Mouse (Mus musculus) forebrain, embryonic 13.5 days (tissue): ENCODE data around the gene Sstr3. TPM values are rescaled to one million over a fixed set of nuclear protein-coding genes. Genes with fewer than 3 reads are reported as not detected.

Experiments used
- ATAC-seq: fragments of 200-750 bp; cut with Nextera tagmentation; 2 replicates; pipeline ENCODE4 v1.8.0; 2017
- H3K27ac ChIP-seq: fragments of 300-500 bp; sonication (generic); 2 replicates; pipeline ENCODE4 v1.5.1; 2015; ENCODE audit warnings: inconsistent platforms, mild to moderate bottlenecking, moderate library complexity
- H3K27me3 ChIP-seq: fragments of 300-500 bp; sonication (generic); 2 replicates; pipeline ENCODE4 v1.6.1; 2015; ENCODE audit warnings: mild to moderate bottlenecking, inconsistent platforms
- H3K36me3 ChIP-seq: fragments of 300-500 bp; sonication (generic); 2 replicates; pipeline ENCODE4 v1.6.1; 2015; ENCODE audit warnings: mild to moderate bottlenecking, inconsistent platforms; ENCODE audit not compliant: poor library complexity, severe bottlenecking
- H3K4me1 ChIP-seq: fragments of 300-500 bp; sonication (generic); 2 replicates; pipeline ENCODE4 v1.6.1; 2015; ENCODE audit warnings: inconsistent platforms
- H3K4me2 ChIP-seq: fragments of 300-500 bp; sonication (generic); 2 replicates; pipeline ENCODE4 v1.6.1; 2015; ENCODE audit warnings: inconsistent platforms, mild to moderate bottlenecking, moderate library complexity
- H3K4me3 ChIP-seq: fragments of 300-500 bp; sonication (generic); 2 replicates; pipeline ENCODE4 v1.5.1; 2015; ENCODE audit warnings: mild to moderate bottlenecking, inconsistent platforms
- H3K9ac ChIP-seq: fragments of 300-500 bp; sonication (generic); 2 replicates; pipeline ENCODE4 v1.6.1; 2015; ENCODE audit warnings: mild to moderate bottlenecking, inconsistent platforms
- H3K9me3 ChIP-seq: fragments of 300-500 bp; sonication (generic); replicated peaks from 2 replicates; pipeline ENCODE4 v1.6.1; 2016; ENCODE audit warnings: inconsistent platforms
- WGBS: fragments of 180-500 bp; shearing (Covaris S2); methylation state at CpG from one replicate; pipeline ENCODE4 v1.1.7; 2015; 5-methylcytosine and 5-hydroxymethylcytosine counted together
- polyA plus RNA-seq: library from polyadenylated mRNA; unstranded; fragments of >200 nt; fragmentation: Nextera tagmentation; extraction: Ambion mirVana; gene quantifications from 2 replicates; pipeline ENCODE4 v1.2.1, GENCODE M21; 2015

Sstr3 gene
- polyA plus RNA-seq, 1 experiment from 2014 or later = 1.4 TPM

DNA sequence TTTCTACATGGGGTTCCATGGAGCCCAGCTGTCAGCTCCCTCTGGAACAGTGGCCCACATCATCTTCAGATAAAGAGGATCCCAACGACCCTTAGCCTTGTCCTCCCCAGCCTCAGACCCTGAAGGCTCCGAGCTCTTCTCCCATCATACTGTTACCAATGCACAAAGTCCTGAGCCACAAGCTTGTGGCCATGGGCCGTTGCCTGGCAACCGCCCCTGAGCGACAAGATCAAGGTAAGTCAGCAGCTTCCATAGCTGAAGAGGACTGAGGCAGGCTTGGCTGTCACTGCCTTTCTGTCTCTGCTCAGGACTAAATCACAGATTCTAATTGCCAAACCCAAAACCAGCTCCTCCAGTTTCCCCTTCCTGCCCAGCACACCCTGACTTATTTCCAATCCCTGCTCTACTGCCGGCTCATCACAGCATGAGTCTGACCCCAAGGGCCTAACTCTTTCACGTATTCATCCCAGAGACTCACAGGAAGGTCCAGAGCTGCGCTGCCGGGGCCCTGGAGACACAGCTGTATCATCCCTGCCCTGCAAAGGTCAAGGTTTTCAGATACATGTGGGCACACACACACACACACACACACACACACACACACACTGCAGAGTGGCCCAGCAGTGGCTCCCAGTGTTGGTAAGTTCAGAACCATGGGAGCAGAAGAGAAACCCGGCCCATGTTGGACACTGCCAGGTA is 8.6 kb downstream of the Sstr3 start:
- no peaks in the 10 kb centered on the region for H3K36me3 ChIP-seq
- no peaks in the 10 kb centered on the region for H3K27me3 ChIP-seq
- no peak overlapping the region; the same call in 1 of the 2 replicates for H3K9ac ChIP-seq
- H3K9me3 ChIP-seq = no peaks in the 10 kb centered on the region
- peaks cover 10% of the 10 kb centered on the region for H3K4me1 ChIP-seq
- H3K4me3 ChIP-seq = no peak overlapping the region
- H3K4me2 ChIP-seq = no peak overlapping the region
- H3K27ac ChIP-seq = no peak overlapping the region
- 47% methylated on average over 10 of the region's 10 CpGs for WGBS
- ATAC-seq = no peak

DNA sequence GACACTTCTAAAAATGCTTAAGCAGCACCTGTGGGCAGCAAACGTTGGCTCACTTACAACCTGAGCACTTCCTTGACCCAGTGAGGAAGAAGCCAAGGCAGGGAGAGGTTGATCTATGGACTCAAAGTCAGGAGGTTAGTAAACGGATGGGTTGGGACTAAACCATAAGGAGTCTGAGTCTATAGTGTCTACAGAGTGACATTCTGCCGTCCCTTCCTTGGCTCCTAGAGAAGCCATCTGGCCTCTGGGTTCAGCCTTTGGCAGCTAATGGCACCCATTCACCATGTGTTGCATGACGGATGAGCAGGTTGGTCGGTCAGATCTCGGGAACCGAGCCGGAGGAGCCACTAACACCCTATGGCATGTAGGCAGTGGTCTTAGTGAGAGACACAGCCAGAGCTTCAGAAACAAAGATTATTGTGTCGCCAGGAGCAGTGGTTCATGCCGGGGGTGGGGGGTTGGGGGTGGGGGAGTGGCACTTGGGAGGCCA is 11.1 kb downstream of the Sstr3 start:
- Histone ChIP-seq H3K27me3 (no peaks in the 10 kb centered on the region), H3K36me3 (no peaks in the 10 kb centered on the region), H3K9ac (0 out of 2 replicates have a peak overlapping the region, but pooled peaks have one; percentile 3), H3K4me3 (no peak overlapping the region), H3K4me1 (peaks cover 32% of the 10 kb centered on the region), H3K27ac (no peak overlapping the region), H3K9me3 (no peaks in the 10 kb centered on the region), H3K4me2 (no peak overlapping the region)
- 83% methylated on average over 10 of the region's 10 CpGs for WGBS
- ATAC-seq = no peak

DNA sequence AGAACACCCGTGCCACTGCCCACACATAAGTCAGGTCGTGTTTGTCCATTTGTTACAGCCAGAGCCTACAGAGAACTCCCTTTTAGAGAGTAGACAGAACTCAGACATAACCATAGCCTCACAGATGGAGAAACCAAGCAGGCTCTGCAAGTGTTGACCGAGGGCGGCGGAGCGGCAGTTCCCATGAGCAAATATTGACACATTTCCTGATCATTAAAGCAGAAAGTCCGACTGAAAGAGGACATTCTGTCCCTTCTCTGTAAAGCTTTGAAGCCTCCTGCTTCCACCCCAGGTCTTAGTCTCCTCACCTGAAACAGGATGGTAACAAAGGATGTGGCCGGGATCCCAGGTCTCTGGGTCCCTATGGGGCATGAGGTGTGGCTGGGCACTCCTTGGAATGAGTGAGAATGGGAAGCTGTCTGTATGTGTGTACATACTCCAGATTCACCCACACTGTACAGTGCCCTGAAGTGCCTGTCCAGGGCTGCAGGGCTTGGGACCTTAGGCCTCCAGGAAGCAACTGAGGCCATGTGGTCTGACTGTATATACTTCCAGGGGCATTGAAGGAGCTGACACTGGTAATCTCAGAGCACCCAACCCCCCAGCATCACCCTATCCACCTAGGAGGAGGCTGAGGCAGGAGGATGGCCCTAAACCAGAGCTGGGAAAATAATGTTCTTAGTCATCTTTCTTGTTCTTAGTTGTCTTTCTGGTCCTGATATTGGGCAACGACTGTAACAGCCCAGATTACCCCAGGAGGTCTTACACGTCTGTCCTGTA is 11.7 kb downstream of the Sstr3 start:
- no peak overlapping the region for H3K27ac ChIP-seq
- no peaks in the 10 kb centered on the region for H3K36me3 ChIP-seq
- H3K4me2 ChIP-seq = no peak overlapping the region
- H3K27me3 ChIP-seq = no peaks in the 10 kb centered on the region
- H3K9ac ChIP-seq = 0 out of 2 replicates have a peak overlapping the region, but pooled peaks have one; percentile 3
- WGBS = 78% methylated on average over 10 of the region's 10 CpGs
- no peak for ATAC-seq
- H3K9me3 ChIP-seq = no peaks in the 10 kb centered on the region
- no peak overlapping the region for H3K4me3 ChIP-seq
- peaks cover 32% of the 10 kb centered on the region for H3K4me1 ChIP-seq

DNA sequence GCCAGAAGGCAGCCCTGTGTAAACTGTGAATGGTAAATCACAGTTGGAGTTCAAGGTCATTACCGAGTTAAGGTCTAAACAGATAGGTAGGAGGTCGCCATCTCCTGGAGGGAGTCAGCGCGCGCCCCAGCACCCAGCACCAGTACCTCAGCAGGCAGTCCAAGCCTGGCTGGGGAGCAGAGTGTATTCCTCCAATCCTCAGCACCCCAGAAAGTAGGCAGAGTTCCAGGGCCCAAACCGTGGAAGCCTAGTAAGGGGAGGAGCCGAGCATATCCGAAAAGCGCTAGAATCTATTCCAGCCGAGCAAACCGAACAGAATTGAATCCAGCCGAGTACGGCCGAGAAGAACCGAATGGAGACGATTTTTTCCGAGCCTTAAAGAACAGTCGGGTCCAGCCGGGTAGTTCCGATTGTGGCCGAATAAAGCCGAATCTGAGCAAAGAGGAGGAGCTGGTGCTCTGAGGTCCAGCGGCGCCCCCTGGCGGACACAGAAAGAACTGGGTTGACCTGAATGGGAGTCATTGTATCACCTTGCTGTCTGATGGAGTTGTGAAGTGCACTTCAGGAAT is 12.5 kb downstream of the Sstr3 start:
- under 1% methylated on average over 25 of the region's 25 CpGs for WGBS
- Histone ChIP-seq H3K4me2 (peak overlapping the region; percentile 60), H3K9me3 (no peaks in the 10 kb centered on the region), H3K36me3 (no peaks in the 10 kb centered on the region), H3K27ac (peak overlapping the region; percentile 46; the same call in 1 of the 2 replicates), H3K27me3 (no peaks in the 10 kb centered on the region), H3K4me1 (peaks cover 32% of the 10 kb centered on the region), H3K4me3 (peak overlapping the region; percentile 31), H3K9ac (peak overlapping the region; percentile 66)
- ATAC-seq = peak; percentile 84

DNA sequence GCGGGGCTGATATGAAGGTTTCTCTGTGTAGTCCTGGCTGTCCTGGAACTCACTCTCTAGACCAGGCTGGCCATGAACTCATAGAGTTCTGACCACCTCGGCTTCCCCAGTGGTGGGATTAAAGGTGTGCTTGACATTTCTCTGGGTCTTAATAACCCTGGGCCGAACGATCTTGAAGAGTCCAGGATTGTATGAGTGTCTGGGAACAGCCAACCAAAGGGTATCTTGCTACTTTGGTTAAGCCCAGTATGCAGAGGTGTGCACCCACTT is 13.1 kb downstream of the Sstr3 start:
- Histone ChIP-seq H3K9me3 (no peaks in the 10 kb centered on the region), H3K4me1 (peaks cover 32% of the 10 kb centered on the region), H3K9ac (peak overlapping the region; percentile 66), H3K36me3 (no peaks in the 10 kb centered on the region), H3K4me2 (peak overlapping the region; percentile 60), H3K27me3 (no peaks in the 10 kb centered on the region), H3K27ac (no peak overlapping the region), H3K4me3 (no peak overlapping the region)
- WGBS = 73% methylated on average over 4 of the region's 4 CpGs
- ATAC-seq = peak; percentile 1; the same call in 1 of the 2 replicates

DNA sequence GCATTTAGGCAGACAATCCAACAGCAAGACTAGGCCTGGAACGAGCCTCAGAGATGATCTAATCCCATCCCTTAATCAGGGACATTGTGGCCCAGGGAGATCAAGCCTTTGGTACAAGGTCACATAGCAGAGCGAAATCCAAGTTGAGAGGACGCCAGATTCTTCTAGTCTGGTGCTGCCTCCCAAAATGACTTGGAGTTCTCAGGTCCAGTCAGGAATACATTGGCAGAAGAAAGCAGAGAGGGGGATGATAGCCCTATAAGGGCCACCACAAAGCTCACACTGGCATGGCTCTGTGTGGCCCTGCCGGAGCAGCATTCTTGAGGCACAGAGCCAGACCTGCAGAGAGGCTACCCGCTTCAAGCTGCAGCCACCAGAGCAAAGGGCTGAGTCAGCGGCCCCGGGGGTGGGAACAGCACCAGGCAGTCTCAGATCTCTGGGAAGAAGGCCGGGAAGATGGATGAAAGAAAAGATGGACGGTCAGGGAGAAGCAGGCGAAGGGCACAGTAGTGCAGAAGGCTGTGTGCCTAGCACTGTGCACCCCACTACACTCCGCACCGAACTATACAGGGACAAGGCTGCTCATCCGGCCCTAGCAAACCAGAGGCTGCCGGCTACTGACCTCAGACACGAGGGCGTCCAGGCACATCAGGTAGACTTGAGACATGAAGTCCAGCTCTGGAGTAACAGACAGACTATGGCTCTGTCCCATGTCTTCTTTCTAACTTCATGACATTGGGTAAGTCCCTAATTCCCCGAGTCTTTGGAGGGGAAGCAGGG is 13.6 kb downstream of the Sstr3 start, which contains the start of gene C1qtnf6:
C1qtnf6 (minus strand) TSS at position 746 of the 780 bp plus-strand sequence.
- 72% methylated on average over 17 of the region's 17 CpGs for WGBS
- H3K4me3 ChIP-seq = peak within 1 kb of the TSS; percentile 31
- H3K4me2 ChIP-seq = peak within 1 kb of the TSS; percentile 60
- no peaks in the 10 kb centered on the region for H3K9me3 ChIP-seq
- no peaks in the 10 kb centered on the region for H3K27me3 ChIP-seq
- ATAC-seq = no peak
- H3K9ac ChIP-seq = peak within 1 kb of the TSS; percentile 66
- no peaks in the 10 kb centered on the region for H3K36me3 ChIP-seq
- H3K27ac ChIP-seq = peak within 1 kb of the TSS; percentile 46; the same call in 1 of the 2 replicates
- H3K4me1 ChIP-seq = peaks cover 32% of the 10 kb centered on the region

DNA sequence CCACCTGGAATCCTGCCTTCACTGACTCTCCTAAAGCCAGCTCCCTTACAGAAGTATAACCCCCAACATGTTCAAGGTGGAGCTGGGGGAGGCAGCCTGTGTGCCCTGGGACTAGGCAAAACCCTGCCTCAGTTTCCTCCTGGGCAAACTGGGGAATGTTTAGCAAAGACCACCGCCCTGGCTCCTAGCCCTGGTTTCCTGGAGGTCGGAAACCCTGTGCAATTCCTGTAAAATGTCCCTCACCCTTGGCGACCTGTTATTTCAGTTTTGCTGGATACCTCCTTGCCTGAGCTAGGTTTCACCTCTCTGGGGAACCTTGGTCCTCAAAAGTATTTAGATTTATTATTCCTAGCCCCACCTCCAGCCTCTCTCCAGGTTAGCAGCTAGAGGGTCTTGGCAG is 14.3 kb downstream of the Sstr3 start:
- no peaks in the 10 kb centered on the region for H3K36me3 ChIP-seq
- H3K4me3 ChIP-seq = no peak overlapping the region
- no peak for ATAC-seq
- H3K4me2 ChIP-seq = peak overlapping the region; percentile 60; the same call in 1 of the 2 replicates
- no peak overlapping the region for H3K27ac ChIP-seq
- 73% methylated on average over 3 of the region's 3 CpGs for WGBS
- peaks cover 32% of the 10 kb centered on the region for H3K4me1 ChIP-seq
- 0 out of 2 replicates have a peak overlapping the region, but pooled peaks have one; percentile 66 for H3K9ac ChIP-seq
- no peaks in the 10 kb centered on the region for H3K27me3 ChIP-seq
- H3K9me3 ChIP-seq = no peaks in the 10 kb centered on the region

DNA sequence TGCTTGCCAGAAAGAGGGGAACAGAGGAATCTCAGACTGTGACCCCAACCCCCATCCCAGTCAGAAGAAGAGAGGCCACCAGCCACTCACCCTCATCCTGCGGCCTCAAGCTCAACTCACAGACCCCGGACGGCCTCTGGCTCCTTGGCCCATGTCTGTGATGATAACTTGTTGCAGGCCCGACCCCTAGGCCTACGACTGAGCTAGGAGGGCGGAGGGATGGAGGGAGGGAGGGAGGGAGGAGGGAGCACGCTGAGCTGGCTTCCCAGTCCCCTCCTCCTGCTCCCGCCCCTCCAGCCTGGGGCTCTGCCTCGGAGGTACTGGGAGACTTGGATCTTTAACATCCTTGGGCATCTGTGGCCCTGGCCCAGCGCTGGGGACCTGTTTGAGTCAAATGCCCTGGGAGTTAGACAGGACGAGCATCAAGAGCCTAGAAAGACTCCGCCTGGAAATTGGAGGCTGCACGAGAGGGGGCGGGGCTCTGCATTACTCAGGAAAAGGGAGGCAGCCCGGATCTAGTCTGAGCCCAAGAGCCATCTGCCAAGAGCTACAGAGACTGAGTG is 15.0 kb downstream of the Sstr3 start:
- ATAC-seq = peak; percentile 57
- H3K4me2 ChIP-seq = peak overlapping the region; percentile 60
- H3K4me1 ChIP-seq = peaks cover 32% of the 10 kb centered on the region
- no peak overlapping the region for H3K27ac ChIP-seq
- 2% methylated on average over 11 of the region's 15 CpGs for WGBS
- H3K9ac ChIP-seq = peak overlapping the region; percentile 66
- H3K9me3 ChIP-seq = no peaks in the 10 kb centered on the region
- H3K4me3 ChIP-seq = peak overlapping the region; percentile 33
- no peaks in the 10 kb centered on the region for H3K36me3 ChIP-seq
- no peaks in the 10 kb centered on the region for H3K27me3 ChIP-seq

DNA sequence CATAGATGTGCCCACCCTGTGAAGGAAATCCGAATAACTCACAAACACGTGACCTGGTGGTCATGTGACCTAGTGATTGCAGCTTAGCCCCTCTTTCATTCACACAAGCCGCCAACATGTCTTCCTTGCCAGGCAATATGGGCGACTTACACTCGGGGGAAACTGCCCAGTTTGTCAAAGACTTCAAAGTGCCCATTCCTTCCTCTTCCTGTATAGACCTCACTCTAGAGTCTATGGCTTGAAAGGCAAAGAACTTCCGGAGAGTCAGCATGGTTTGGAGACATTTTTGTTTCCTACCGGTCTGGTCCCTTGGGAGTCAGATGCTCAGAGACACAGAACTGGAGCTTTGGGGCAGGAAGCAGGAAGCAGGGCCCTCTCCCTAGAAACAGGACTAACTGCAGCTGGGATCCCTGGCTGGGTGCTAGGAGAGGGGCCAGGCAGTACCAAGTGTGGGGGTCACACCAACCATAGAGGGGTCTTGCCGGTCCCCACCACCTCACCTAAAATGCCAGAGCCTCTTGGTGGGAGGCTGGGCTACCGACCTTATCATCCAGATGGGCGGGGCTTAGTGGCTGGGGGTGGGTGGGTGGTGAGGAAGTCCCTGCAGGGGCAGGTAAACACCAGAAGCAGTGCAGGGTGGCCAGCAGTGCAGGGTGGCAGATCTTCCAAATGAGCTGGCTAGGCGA is 15.6 kb downstream of the Sstr3 start:
- 53% methylated on average over 11 of the region's 11 CpGs for whole genome bisulfite sequencing
- Histone ChIP-seq H3K4me3 (peak overlapping the region; percentile 33), H3K36me3 (no peaks in the 10 kb centered on the region), H3K9ac (peak overlapping the region; percentile 66), H3K4me1 (peaks cover 32% of the 10 kb centered on the region), H3K27ac (no peak overlapping the region), H3K27me3 (no peaks in the 10 kb centered on the region), H3K9me3 (no peaks in the 10 kb centered on the region), H3K4me2 (peak overlapping the region; percentile 60)
- ATAC-seq = no peak

DNA sequence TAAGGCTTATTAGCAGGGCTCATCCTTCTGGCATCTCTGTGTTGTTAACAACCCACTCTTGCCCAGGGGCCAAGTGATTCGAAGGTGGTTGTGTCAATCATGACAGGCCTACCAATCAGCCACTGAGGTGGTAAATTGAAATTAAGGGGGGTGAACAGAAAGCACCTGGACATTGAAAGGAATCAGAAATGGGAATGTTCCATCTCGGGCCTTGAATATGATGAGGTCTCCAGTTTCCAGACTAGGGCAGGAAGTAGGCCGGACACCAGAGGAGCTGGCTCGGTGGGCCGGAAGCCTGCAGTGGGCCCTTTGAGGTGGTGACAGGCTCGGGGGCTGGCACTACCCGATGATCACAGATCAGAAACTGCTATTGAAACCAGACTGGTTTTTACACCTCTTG is 16.5 kb downstream of the Sstr3 start:
- H3K4me2 ChIP-seq = no peak overlapping the region

DNA sequence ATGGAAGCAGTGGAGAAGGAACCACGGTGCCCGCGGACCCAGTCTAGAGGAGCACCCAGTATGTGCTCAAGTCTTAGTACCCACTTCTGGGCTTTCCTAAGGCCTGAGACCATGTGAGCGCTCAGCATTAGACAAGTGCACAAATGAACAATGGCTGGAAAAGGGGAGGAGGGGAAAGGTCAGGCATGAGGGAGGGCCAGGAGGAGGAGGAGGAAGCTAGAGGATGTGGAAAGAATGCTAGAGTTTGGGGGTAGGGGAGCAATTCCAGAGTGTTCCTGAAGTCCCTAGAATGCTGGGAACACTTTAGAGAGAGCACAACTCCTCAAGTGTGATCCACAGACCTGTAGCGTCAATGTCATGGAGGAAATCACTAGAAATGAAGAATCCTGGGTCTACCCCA is 20.3 kb downstream of the Sstr3 start:
- ATAC-seq = no peak
- Histone ChIP-seq H3K4me3 (no peak overlapping the region), H3K4me1 (peaks cover 6% of the 10 kb centered on the region), H3K27me3 (no peaks in the 10 kb centered on the region), H3K4me2 (no peak overlapping the region), H3K9ac (no peak overlapping the region), H3K36me3 (no peaks in the 10 kb centered on the region), H3K9me3 (no peaks in the 10 kb centered on the region), H3K27ac (no peak overlapping the region)
- WGBS = 83% methylated on average over 5 of the region's 5 CpGs

More for the DNA sequence above, 16.5 kb downstream of the Sstr3 start:
- H3K36me3 ChIP-seq = no peaks in the 10 kb centered on the region
- H3K4me1 ChIP-seq = peaks cover 32% of the 10 kb centered on the region
- no peak overlapping the region for H3K27ac ChIP-seq
- no peak overlapping the region for H3K9ac ChIP-seq
- 86% methylated on average over 7 of the region's 7 CpGs for WGBS
- no peaks in the 10 kb centered on the region for H3K27me3 ChIP-seq
- no peak overlapping the region for H3K4me3 ChIP-seq
- no peaks in the 10 kb centered on the region for H3K9me3 ChIP-seq
- ATAC-seq = no peak
